Mouse (Mus musculus) neural tube, embryonic 15.5 days (tissue): ENCODE data around the gene Tmprss9. TPM values are rescaled to one million over a fixed set of nuclear protein-coding genes. Genes with fewer than 3 reads are reported as not detected.

Experiments used
- ATAC-seq: fragments of 200-750 bp; cut with Nextera tagmentation; 2 replicates; pipeline ENCODE4 v1.8.0; 2017; ENCODE audit warnings: mild to moderate bottlenecking, moderate TSS enrichment, moderate library complexity; ENCODE audit not compliant: low FRiP score
- H3K27ac ChIP-seq: fragments of 300-500 bp; sonication (generic); replicated peaks from 2 replicates; pipeline ENCODE4 v1.5.1; 2015; ENCODE audit warnings: mild to moderate bottlenecking, inconsistent platforms
- H3K27me3 ChIP-seq: fragments of 300-500 bp; sonication (generic); replicated peaks from 2 replicates; pipeline ENCODE4 v1.6.1; 2015; ENCODE audit warnings: inconsistent platforms
- H3K36me3 ChIP-seq: fragments of 300-500 bp; sonication (generic); 2 replicates; pipeline ENCODE4 v1.6.1; 2015; ENCODE audit warnings: inconsistent platforms
- H3K4me1 ChIP-seq: fragments of 300-500 bp; sonication (generic); 2 replicates; pipeline ENCODE4 v1.6.1; 2015; ENCODE audit warnings: inconsistent platforms
- H3K4me2 ChIP-seq: fragments of 300-500 bp; sonication (generic); 2 replicates; pipeline ENCODE4 v1.6.1; 2015; ENCODE audit warnings: inconsistent platforms, mild to moderate bottlenecking, moderate library complexity
- H3K4me3 ChIP-seq: fragments of 300-500 bp; sonication (generic); replicated peaks from 2 replicates; pipeline ENCODE4 v1.5.1; 2015; ENCODE audit warnings: mild to moderate bottlenecking, inconsistent platforms
- H3K9ac ChIP-seq: fragments of 300-500 bp; sonication (generic); replicated peaks from 2 replicates; pipeline ENCODE4 v1.6.1; 2015; ENCODE audit warnings: mild to moderate bottlenecking, inconsistent platforms
- H3K9me3 ChIP-seq: fragments of 300-500 bp; sonication (generic); replicated peaks from 2 replicates; pipeline ENCODE4 v1.6.1; 2016; ENCODE audit warnings: inconsistent platforms
- WGBS: fragments of 180-500 bp; shearing (Covaris S2); methylation state at CpG from one replicate; pipeline ENCODE4 v1.1.7; 2015; ENCODE audit warnings: mixed read lengths; 5-methylcytosine and 5-hydroxymethylcytosine counted together
- polyA plus RNA-seq: library from polyadenylated mRNA; unstranded; fragments of >200 nt; fragmentation: Nextera tagmentation; extraction: Ambion mirVana; gene quantifications from 2 replicates; pipeline ENCODE4 v1.2.1, GENCODE M21; 2015

Tmprss9 gene
- polyA plus RNA-seq, 1 experiment from 2014 or later: 0.35 TPM

- Histone ChIP-seq H3K27me3 (peaks cover 4% of the 10 kb centered on the region), H3K4me3 (no peak overlapping the region), H3K9ac (no peak overlapping the region), H3K4me1 (peaks cover 20% of the 10 kb centered on the region), H3K36me3 (no peaks in the 10 kb centered on the region), H3K27ac (no peak overlapping the region), H3K4me2 (no peak overlapping the region), H3K9me3 (no peaks in the 10 kb centered on the region)
- 52% methylated on average over 3 of the region's 3 CpGs for WGBS
- no peak for ATAC-seq
These were observed 53.8 kb downstream of the Tmprss9 start for GRCm38 (mm10) chr10:80925472-80925871.

- Histone ChIP-seq H3K4me1 (peaks cover 48% of the 10 kb centered on the region), H3K27ac (peak overlapping the region; percentile 72), H3K9ac (peak overlapping the region; percentile 72), H3K36me3 (no peaks in the 10 kb centered on the region), H3K9me3 (no peaks in the 10 kb centered on the region), H3K27me3 (peaks cover 37% of the 10 kb centered on the region), H3K4me2 (peak overlapping the region; percentile 88), H3K4me3 (peak overlapping the region; percentile 50)
- ATAC-seq: peak; percentile 40
- WGBS: under 1% methylated on average over 48 of the region's 48 CpGs
These were observed 57.1 kb downstream of the Tmprss9 start for GRCm38 (mm10) chr10:80928586-80929298.

GRCm38 (mm10) chr10:80929299-80930226 is 57.9 kb downstream of the Tmprss9 start, which contains the start of gene Gadd45b:
Gene Gadd45b, plus strand, starts transcription at chr10:80930073.
- H3K27ac ChIP-seq: peak within 1 kb of the TSS; percentile 72
- H3K4me1 ChIP-seq: peaks cover 51% of the 10 kb centered on the region
- peak within 1 kb of the TSS; percentile 72 for H3K9ac ChIP-seq
- under 1% methylated on average over 56 of the region's 56 CpGs for WGBS
- peaks cover 45% of the 10 kb centered on the region for H3K27me3 ChIP-seq
- H3K9me3 ChIP-seq: no peaks in the 10 kb centered on the region
- H3K4me2 ChIP-seq: peak within 1 kb of the TSS; percentile 88
- H3K36me3 ChIP-seq: no peaks in the 10 kb centered on the region
- ATAC-seq: peak; percentile 91
- peak within 1 kb of the TSS; percentile 50 for H3K4me3 ChIP-seq

- H3K27me3 ChIP-seq: peaks cover 54% of the 10 kb centered on the region
- WGBS: under 1% methylated on average over 45 of the region's 45 CpGs
- peak overlapping the region; percentile 43 for H3K9ac ChIP-seq
- H3K4me1 ChIP-seq: peaks cover 56% of the 10 kb centered on the region
- H3K4me3 ChIP-seq: peak overlapping the region; percentile 50
- no peak for ATAC-seq
- H3K4me2 ChIP-seq: peak overlapping the region; percentile 88
- H3K36me3 ChIP-seq: no peaks in the 10 kb centered on the region
- 0 out of 2 replicates have a peak overlapping the region, but pooled peaks have one; percentile 29 for H3K27ac ChIP-seq
- H3K9me3 ChIP-seq: no peaks in the 10 kb centered on the region
These were observed 58.9 kb downstream of the Tmprss9 start for GRCm38 (mm10) chr10:80930361-80931152.

GRCm38 (mm10) chr10:80931153-80931671 is 59.6 kb downstream of the Tmprss9 start:
- H3K4me3 ChIP-seq: peak overlapping the region; percentile 50
- H3K9ac ChIP-seq: peak overlapping the region; percentile 43
- H3K27ac ChIP-seq: no peak overlapping the region
- no peaks in the 10 kb centered on the region for H3K9me3 ChIP-seq
- H3K27me3 ChIP-seq: peaks cover 58% of the 10 kb centered on the region
- peak overlapping the region; percentile 88 for H3K4me2 ChIP-seq
- H3K4me1 ChIP-seq: peaks cover 62% of the 10 kb centered on the region
- no peak for ATAC-seq
- no peaks in the 10 kb centered on the region for H3K36me3 ChIP-seq
- WGBS: 3% methylated on average over 12 of the region's 14 CpGs

- H3K4me2 ChIP-seq: peak overlapping the region; percentile 88
- H3K27ac ChIP-seq: no peak overlapping the region
- peaks cover 67% of the 10 kb centered on the region for H3K4me1 ChIP-seq
- peak overlapping the region; percentile 50 for H3K4me3 ChIP-seq
- ATAC-seq: no peak
- H3K36me3 ChIP-seq: no peaks in the 10 kb centered on the region
- WGBS: 2% methylated on average over 26 of the region's 26 CpGs
- no peaks in the 10 kb centered on the region for H3K9me3 ChIP-seq
- peaks cover 63% of the 10 kb centered on the region for H3K27me3 ChIP-seq
- no peak overlapping the region for H3K9ac ChIP-seq
These were observed 60.0 kb downstream of the Tmprss9 start for GRCm38 (mm10) chr10:80931695-80932094.

- no peak for ATAC-seq
- Histone ChIP-seq H3K27ac (no peak overlapping the region), H3K4me1 (peaks cover 72% of the 10 kb centered on the region), H3K9me3 (no peaks in the 10 kb centered on the region), H3K36me3 (no peaks in the 10 kb centered on the region), H3K27me3 (peaks cover 68% of the 10 kb centered on the region), H3K4me2 (peak overlapping the region; percentile 88), H3K9ac (no peak overlapping the region), H3K4me3 (peak overlapping the region; percentile 50)
- 1% methylated on average over 20 of the region's 20 CpGs for WGBS
These were observed 60.6 kb downstream of the Tmprss9 start for GRCm38 (mm10) chr10:80932206-80932605.

GRCm38 (mm10) chr10:80932700-80933420 is 61.2 kb downstream of the Tmprss9 start:
- H3K36me3 ChIP-seq: no peaks in the 10 kb centered on the region
- H3K4me1 ChIP-seq: peaks cover 79% of the 10 kb centered on the region
- ATAC-seq: no peak
- H3K4me2 ChIP-seq: peak overlapping the region; percentile 88
- H3K9me3 ChIP-seq: no peaks in the 10 kb centered on the region
- peaks cover 70% of the 10 kb centered on the region for H3K27me3 ChIP-seq
- no peak overlapping the region for H3K9ac ChIP-seq
- 3% methylated on average over 17 of the region's 17 CpGs for WGBS
- no peak overlapping the region for H3K27ac ChIP-seq
- peak overlapping the region; percentile 50 for H3K4me3 ChIP-seq

GRCm38 (mm10) chr10:80933421-80933979 is 61.9 kb downstream of the Tmprss9 start:
- H3K27me3 ChIP-seq: peaks cover 70% of the 10 kb centered on the region
- H3K4me1 ChIP-seq: peaks cover 84% of the 10 kb centered on the region
- no peak for ATAC-seq
- H3K9ac ChIP-seq: no peak overlapping the region
- 3% methylated on average over 21 of the region's 21 CpGs for WGBS
- H3K9me3 ChIP-seq: no peaks in the 10 kb centered on the region
- no peaks in the 10 kb centered on the region for H3K36me3 ChIP-seq
- H3K27ac ChIP-seq: no peak overlapping the region
- H3K4me3 ChIP-seq: peak overlapping the region; percentile 15
- peak overlapping the region; percentile 88 for H3K4me2 ChIP-seq
